Mouse (Mus musculus): ENCODE results near the gene Znfx1.

Gene Znfx1

GRCm38 (mm10) chr2:167062965-167063880 is at the start of gene Znfx1:
Gene Znfx1 (minus strand): TSS chr2:167063015.
- DNase-seq: peak; percentile 95

- no peak for DNase-seq
Observed at GRCm38 (mm10) chr2:167112259-167112658, 49.4 kb upstream of the Znfx1 start.

- no peak for DNase-seq
Observed at GRCm38 (mm10) chr2:167109506-167109905, 46.7 kb upstream of the Znfx1 start.

- no peak for DNase-seq
Observed at GRCm38 (mm10) chr2:167103546-167103945, 40.7 kb upstream of the Znfx1 start.

GRCm38 (mm10) chr2:167101743-167102441 is 39.1 kb upstream of the Znfx1 start:
- DNase-seq: no peak

- DNase-seq: no peak
Observed at GRCm38 (mm10) chr2:167094688-167095087, 31.9 kb upstream of the Znfx1 start.

GRCm38 (mm10) chr2:167093171-167093900 is 30.5 kb upstream of the Znfx1 start:
- DNase-seq: no peak

- no peak for DNase-seq
Observed at GRCm38 (mm10) chr2:167090271-167090670, 27.5 kb upstream of the Znfx1 start.

GRCm38 (mm10) chr2:167086836-167087235 is 24.0 kb upstream of the Znfx1 start:
- no peak for DNase-seq

- DNase-seq: no peak
Observed at GRCm38 (mm10) chr2:167086092-167086491, 23.3 kb upstream of the Znfx1 start.

- no peak for DNase-seq
Observed at GRCm38 (mm10) chr2:167081639-167082038, 18.8 kb upstream of the Znfx1 start.

GRCm38 (mm10) chr2:167081135-167081534 is 18.3 kb upstream of the Znfx1 start:
- DNase-seq: no peak

- no peak for DNase-seq
Observed at GRCm38 (mm10) chr2:167080387-167080786, 17.6 kb upstream of the Znfx1 start.

GRCm38 (mm10) chr2:167079535-167080257 is 16.9 kb upstream of the Znfx1 start:
- DNase-seq: peak; percentile 85

- peak; percentile 55 for DNase-seq
Observed at GRCm38 (mm10) chr2:167078931-167079495, 16.2 kb upstream of the Znfx1 start.

GRCm38 (mm10) chr2:167078486-167078885 is 15.7 kb upstream of the Znfx1 start:
- no peak for DNase-seq

- DNase-seq: no peak
Observed at GRCm38 (mm10) chr2:167077199-167077962, 14.6 kb upstream of the Znfx1 start.

- DNase-seq: no peak
Observed at GRCm38 (mm10) chr2:167076759-167077158, 13.9 kb upstream of the Znfx1 start.

- no peak for DNase-seq
Observed at GRCm38 (mm10) chr2:167076352-167076751, 13.5 kb upstream of the Znfx1 start.

- DNase-seq: no peak
Observed at GRCm38 (mm10) chr2:167074587-167074986, 11.8 kb upstream of the Znfx1 start.

Measured in right cerebral cortex, adult 18-20 months (tissue).